Mouse (Mus musculus) right cerebral cortex, postnatal 36 days (tissue): Measurements from ENCODE around the gene Zbtb45.
A peak's percentile ranks its signal among the peaks of the same experiment; 100 is the strongest.

Source experiments
- DNase-seq, 2 experiments: peaks; one replicate each; pipeline ENCODE4 v3.0.0; 2022; ENCODE audit warnings: low spot score in 2 of 2, mixed read lengths in 1 of 2

Gene Zbtb45

GRCm38 (mm10) chr7:13034148-13034977, 24.5 kb upstream of the Zbtb45 start, which contains the start of gene Chmp2a:
TSS of gene Chmp2a (minus strand) at chr7:13034807.
- DNase-seq = peak; percentile 97 to 98

GRCm38 (mm10) chr7:13033451-13034147, 23.8 kb upstream of the Zbtb45 start:
- DNase-seq = no peak

- no peak for DNase-seq
Measured at GRCm38 (mm10) chr7:13032541-13032940, 22.7 kb upstream of the Zbtb45 start.

GRCm38 (mm10) chr7:13031983-13032382, 22.1 kb upstream of the Zbtb45 start:
- no peak for DNase-seq

DNA sequence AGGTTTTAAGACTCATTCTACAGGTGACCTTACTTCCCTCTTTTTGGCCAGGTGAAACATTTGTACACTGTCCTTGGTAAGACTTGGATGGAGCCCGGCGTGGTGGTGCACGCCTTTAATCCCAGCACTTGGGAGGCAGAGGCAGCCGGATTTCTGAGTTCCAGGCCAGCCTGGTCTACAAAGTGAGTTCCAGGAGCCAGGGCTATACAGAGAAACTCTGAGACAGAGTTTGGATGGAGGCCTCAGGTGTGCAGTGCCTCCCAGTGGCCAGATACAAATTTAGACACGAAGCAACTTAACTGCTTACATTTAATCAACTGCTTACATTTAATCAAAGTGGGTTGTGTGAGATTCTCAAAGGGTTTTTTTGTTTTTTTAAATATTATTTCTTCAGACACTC, 21.2 kb upstream of the Zbtb45 start:
- no peak for DNase-seq

- DNase-seq = no peak
Measured at GRCm38 (mm10) chr7:13028986-13029385, 19.2 kb upstream of the Zbtb45 start.

DNA sequence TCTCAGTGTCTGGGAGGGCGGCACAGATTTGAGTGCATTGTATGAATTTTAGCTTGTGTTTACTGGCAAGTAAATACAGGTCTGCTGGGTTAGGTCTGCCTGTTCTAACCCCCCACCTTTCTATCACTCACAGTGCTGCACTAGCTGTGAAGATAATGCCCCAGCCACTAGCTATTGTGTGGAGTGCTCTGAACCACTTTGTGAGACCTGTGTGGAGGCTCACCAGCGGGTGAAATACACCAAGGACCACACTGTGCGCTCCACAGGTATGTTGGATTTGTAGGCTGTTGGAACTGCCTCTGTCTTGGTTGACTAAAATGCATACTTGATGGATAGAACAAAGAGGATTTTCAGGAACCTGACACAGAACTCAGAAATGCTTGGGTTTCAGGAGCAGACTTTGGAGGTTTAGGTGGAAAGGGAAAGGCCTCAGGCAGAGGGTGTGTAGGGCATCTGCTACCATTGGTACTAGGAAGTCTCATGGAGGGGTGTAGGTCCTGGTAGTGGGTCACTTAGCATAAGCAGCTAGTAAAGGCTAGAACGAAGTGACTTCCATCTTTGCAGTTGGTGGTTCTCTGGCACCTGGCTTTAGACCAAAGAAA, 15.8 kb upstream of the Zbtb45 start:
- DNase-seq = no peak

DNA sequence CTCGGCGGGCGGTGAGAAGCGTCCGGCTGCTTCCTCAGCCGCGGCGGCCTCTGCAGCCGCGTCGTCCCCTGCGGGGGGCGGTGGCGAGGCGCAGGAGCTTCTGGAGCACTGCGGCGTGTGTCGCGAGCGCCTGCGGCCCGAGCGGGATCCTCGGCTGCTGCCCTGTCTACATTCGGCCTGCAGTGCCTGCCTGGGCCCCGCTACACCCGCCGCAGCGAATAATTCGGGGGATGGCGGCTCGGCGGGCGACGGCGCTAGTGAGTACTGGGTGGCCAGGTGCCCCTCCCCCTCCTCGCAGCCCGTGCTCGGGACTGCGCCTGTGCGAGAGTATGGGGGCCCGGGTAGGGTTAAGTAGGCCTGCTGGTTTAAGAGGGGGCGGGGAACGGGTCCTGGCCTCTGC, 15.0 kb upstream of the Zbtb45 start:
- peak; percentile 80 to 82 for DNase-seq

DNA sequence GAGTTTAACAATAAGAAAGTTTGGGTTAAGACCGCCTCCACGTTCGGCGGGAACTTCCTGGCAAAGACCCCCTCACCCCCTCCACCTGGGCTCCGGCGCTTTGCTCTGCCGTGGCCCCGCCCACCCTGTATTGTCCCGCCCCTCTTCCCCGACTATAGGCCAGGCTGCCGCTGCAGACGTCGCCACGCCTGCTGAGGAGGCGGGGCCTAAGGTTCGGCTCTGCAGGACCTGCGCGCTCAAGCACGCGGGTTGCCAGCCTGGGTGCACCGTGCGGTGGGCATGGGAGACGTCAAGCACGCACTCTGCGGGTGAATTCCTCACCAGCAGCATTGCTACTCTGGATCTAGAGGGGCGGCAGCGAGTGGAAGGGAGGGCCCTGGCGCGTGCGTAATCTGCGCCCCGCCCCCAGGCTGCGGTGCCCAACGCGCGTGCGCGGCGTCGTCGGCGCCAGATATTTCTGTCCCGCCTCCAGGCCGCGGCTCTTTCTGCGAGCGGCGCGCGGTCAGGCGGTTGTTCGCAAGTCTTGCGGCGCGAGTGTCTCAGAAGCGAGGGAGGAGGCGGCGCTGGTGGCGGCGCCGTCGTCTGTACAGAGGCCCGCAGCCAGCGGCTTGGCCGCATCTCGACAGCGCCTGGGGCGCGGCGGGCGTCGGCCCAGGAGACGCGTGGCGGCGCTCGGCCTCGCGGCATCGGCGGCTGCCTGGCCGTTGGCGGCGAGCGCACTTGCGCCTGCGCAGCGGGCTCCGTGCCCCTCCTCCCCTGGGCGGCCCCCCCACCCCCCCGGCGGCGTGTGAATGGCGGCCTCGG, 14.3 kb upstream of the Zbtb45 start:
- peak; percentile 91 to 92 for DNase-seq

DNA sequence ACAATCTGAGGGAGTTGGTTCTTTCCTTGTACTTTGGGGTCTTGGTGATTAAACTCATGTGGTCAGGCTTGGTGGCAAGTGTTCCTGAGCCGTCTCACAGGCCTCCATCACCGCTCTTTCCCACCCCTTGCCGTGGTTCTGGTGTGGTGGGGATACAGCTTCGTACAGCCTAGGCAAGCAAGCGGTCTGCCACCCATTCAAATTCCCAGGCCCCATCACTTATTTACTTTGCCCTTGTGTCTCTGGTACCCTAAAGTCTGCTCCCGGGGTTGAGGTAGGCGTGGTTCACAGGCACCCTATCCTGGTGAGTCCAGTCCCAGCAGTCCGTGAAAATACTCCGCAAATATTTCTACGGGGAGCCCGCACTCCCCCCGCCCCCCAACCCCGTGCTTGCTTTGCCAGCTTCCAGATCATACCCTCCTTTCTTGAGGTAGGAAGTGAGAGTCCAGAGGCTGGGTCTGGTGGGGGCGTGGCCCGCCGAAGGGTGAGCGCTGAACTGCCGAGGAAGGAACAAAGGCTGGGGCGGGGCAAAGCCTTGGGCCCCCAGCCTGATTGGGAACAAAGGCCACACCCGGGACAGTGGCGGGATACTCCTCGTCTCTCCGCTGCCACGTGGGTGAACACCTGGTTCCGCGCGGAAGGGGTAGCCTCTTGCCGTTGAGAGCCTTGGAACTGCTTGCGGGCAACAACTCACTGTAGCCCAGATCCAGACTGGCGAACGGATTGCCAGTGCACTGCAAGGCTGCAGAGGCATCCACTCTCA, 13.1 kb upstream of the Zbtb45 start:
- DNase-seq = no peak

DNA sequence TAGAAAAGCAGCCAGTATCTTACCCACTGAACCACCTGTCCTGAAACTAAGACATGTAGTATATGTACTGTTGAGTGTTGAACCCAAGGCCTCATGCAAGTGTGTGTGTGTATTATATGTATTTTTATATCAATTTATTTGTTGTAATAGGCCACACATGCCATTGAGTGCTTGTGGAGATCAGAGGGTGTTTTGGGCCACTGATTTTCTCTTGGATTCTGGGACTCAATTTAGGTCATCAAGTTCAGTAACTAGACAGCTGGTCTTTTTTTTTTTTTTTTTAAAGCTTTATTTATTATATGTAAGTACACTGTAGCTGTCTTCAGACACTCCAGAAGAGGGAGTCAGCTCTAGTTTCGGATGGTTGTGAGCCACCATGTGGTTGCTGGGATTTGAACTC, 5.4 kb upstream of the Zbtb45 start:
- no peak for DNase-seq

- no peak for DNase-seq
Measured at GRCm38 (mm10) chr7:13014275-13014839, 4.5 kb upstream of the Zbtb45 start.

GRCm38 (mm10) chr7:13013671-13014070, 3.8 kb upstream of the Zbtb45 start:
- no peak for DNase-seq

DNA sequence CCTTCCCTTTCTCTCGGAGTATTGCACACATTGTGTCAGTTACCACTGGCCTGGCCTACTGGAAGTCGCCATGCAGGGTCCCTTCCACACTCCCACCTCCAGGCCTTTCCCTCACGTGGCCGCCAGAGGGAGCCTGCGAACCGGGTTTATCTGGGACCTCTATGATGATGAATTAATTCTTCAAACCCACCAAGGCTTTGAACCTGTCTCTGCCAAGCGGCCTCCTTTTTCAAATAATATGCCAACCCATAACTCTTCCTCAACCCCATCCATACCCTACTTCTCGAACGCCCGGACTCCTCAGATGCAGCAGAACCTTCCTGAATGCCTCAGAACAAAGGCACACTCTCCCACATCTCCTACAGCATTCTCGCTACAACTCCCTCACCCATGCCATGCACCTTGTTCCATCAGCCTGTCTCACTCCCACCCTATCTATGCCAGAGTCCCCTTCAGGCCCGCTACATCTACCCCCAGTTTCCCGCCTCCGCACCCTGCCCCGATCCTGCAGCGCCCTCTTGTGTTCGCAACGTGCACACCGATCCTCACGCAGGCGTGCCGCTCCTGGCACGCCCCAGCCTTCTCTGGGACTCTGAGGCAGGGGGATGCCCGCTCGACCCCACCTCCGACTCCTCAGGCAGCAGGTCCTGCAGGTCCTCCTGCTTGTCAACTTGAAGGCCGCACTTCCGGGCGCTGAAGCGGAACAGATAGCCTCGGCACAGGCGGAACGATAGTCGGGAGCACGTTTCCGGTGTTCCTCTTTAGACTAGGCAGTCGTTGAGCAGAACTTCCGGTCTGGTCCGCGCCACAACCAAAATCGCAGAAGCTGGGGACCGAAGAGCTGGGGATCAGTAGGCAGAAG, 460 bp downstream of the Zbtb45 start:
- DNase-seq = peak; percentile 90 to 92

DNA sequence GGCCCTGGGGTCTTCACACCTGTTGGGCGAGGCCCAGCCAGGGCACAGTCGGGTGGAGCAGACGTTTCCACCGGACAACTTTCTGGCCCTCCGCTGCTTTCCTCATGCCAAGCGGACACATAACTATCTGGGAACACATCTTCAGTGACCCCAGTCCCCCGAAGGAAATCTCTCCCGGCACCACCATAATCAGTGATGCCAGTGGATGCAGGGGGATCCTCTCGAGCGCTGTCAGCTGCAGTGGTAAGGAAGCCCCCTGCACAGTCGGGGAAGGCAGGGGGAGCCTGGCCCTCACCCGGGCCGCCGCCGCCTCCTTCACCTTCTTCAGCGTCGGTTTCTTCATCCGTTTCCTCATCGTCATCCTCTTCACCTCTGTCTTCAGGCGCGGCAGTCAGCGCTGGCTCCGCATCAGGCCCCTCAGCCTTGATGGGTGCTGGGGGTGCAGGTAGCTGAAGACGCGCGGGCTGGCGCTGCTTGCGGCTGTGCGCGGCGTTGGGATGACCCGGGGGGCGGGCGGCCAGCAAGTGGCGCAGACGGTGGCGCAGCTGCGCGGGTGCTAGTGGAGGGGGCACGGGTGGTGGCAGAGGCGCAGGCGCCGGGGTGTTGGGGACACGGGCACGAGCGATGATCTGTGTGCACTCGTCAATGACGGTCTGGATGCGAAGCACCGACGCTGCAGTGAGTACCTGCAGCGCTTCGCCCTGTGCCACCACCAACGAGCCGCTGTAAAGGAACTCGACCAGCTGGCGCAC, 2.3 kb downstream of the Zbtb45 start:
- no peak for DNase-seq

DNA sequence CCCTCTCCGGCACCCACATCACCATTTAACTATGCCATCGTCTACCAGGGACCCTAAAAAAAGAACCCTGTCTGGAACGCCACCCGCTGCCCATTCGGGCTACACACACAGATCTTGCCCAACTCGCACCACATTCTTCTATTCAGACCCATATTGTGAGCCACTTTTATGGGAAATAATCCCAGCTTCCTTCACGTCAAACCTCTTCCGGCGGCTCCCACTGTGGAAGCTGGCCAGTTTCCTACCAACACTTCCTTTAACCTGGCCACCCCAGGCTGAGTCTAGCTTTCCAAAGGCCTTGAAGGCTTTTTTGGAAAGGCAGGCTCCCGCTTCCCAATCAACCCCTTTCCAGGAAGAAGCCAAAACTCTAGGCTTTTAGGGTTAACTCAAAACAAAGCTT, 3.3 kb downstream of the Zbtb45 start:
- no peak for DNase-seq

- no peak for DNase-seq
Measured at GRCm38 (mm10) chr7:13006011-13006410, 3.8 kb downstream of the Zbtb45 start.

DNA sequence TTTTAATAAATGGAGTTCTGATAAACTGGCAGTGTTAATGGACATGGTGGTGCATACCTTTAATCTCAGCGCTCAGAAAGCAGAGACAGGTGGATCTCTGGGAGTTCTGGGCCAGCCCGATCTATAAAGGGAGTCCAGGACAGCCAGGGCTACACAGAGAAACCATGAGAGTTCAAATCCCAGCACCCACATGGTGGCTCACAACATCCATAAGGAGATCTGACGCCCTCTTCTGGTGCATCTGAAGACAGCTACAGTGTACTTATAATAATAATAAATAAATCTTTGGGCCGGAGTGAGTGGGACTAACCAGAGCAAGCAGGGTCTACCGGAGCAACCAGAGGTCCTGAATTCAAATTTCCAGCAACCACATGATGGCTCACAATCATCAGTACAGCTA, 6.5 kb downstream of the Zbtb45 start:
- no peak for DNase-seq

GRCm38 (mm10) chr7:13001584-13001983, 8.2 kb downstream of the Zbtb45 start:
- DNase-seq = no peak
